Mouse (Mus musculus) heart, adult 2 months (tissue): Measurements from ENCODE around the gene Drc1.

Experiments
- CTCF ChIP-seq: fragments of 200-600 bp; IDR thresholded peaks from 2 replicates; pipeline ENCODE4 v1.8.1; 2022; ENCODE audit warnings: antibody characterized with exemption, mild to moderate bottlenecking, moderate library complexity
- POLR2A ChIP-seq: fragments of 200-500 bp; IDR thresholded peaks from 2 replicates; pipeline ENCODE4 v1.6.1; 2011; ENCODE audit warnings: mild to moderate bottlenecking, low read depth, low read length, control low read depth; ENCODE audit not compliant: insufficient read depth

DNA sequence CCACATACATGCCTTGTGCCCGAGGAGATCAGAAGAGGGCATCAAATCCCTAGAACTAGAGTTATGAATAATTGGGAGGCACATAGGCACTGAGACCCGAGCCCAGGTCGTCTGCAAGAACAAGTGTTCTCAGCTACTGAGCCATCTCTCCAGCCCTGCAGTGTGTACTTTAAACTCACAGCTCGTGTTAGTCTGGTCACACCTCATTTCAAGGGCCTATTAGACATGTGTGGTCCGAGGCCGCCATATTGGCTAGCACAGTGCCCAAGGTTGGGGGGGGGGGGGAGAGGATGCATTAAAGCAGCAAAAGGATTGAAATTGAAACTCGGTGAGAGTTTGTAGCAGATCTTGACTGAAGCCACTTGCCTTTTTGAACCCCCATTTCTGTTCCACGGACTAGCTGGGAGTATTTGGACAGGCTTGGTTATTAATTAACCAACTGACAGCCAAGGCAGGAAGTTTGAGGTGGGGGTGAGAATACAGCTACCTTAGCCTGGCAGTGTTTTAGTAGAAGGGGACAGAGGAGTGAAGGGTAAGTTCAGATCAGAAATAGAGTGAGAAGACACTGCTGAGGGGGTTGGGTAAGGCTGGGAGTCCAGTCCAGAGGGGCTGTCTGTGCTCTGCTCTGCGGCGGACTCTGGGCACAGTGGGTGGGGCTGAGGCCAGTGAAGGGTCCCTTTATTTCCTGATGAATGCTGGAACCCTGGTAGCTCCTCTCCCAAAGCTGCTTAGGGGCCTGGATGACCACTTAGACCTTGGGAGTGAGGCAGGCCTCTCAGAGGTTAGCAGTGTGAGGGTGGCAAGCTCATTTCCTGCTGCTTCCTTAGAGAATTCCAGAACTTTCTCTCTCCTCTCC lies 5.0 kb downstream of the Drc1 start:
- TF ChIP-seq CTCF (no peak), POLR2A (no peak)
